Mouse (Mus musculus): Measurements from ENCODE around the gene Tmem115.

DNA sequence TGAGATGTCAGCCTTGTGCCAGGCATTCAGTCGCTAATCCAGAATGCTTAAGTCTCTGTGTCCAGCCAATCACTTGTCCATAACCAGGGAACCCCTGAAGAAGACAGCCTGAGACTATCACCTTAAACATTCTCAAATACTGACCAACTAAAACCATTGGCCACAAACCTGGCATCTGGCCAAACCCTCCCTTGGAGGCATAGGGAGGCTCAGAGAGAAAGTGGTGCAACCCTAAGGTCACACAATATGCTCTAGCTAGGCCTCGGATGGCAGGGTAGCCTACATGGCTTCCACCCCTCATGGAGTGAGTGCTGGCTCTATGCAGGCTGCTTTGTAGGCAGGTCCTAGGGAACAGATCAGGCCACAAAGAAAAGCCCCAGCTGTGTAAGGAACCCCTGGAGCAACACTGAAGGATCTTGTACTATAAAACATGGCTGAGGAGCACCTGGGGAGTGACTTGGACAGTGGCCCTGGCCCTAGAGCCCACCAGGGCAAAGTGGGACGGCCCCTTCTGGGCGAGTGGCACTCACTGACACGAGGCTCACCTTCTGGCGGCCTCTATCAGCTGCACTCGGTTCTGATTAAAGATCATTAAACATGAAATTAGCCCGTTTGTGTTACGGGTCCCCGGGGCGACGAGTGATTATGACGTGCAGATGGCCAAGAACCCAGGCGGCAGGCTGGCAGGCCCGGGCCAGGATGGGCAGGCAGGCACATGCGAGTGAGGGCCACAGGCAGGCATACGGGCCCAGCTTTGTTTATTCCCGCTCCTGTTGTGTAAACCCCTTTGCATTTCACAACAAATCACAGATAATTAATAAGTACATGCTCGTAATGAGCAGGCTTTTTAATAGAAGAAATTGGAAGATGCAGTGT lies 28.8 kb upstream of the Tmem115 start:
- TF ChIP-seq POLR2A (IDR thresholded peaks at IDR 0.05; ENCODE audit: low read depth, low read length), result no peak
- TF ChIP-seq CTCF (IDR thresholded peaks at IDR 0.05; ENCODE audit: extremely low read depth, insufficient read depth, insufficient read length, insufficient replicate concordance), result no peak
